In the genomic region with DNA sequence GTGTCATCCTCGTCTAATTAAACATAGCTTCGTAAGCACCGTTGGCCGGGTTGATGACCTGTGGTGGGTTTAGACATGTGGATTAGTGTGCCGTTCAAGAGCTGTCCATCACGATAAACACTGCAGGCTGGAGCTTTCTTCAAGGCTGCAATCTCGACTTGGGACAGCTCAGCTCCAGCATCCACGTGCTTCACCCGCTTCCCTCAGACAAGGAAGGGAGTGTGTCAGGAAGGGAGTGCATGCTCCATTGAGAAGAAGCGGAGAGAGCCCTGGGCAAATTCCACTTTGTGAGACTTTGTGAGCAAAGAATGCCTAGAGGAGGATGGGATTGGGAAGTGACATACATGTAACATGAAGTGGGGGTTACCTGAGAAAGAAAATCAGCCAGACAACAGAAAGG, we compare ENCODE assay signal across 23 mouse cellular contexts. TPM values are rescaled to one million over a fixed set of nuclear protein-coding genes. Genes with fewer than 3 reads are reported as not detected.
DNase-seq lines count a peak whose midpoint lies in the region; ATAC-seq and TF ChIP-seq lines count a peak whose summit lies in the region.
"Had no signal": no experiment of that assay in that cellular context is flagged by ENCODE, and none has a peak within 500 bp of the region (broad histone marks: within the 10 kb centered on the region; RNA-seq: fewer than 3 reads in every experiment).

No protein-coding gene starts in this region.

- H3K4me3 ChIP-seq in embryonic facial prominence, embryonic 14.5 days (ENCODE audit: low read depth, low read length): no peak overlapping the region
- H3K4me3 ChIP-seq in kidney, postnatal 0 days (replicated peaks; ENCODE audit: low read depth, low read length): no peak overlapping the region
- H3K4me3 ChIP-seq: embryonic facial prominence, embryonic 13.5 days; hindbrain, embryonic 12.5 days; layer of hippocampus, adult 2 months; neural tube, embryonic 15.5 days had no signal

- no peaks in the 10 kb centered on the region for H3K27me3 ChIP-seq in embryonic facial prominence, embryonic 14.5 days (replicated peaks; ENCODE audit: control insufficient read depth, insufficient read depth, low read length)
- no peaks in the 10 kb centered on the region for H3K27me3 ChIP-seq in kidney, postnatal 0 days (ENCODE audit: insufficient read depth, low read length)
- H3K27me3 ChIP-seq: embryonic facial prominence, embryonic 13.5 days; hindbrain, embryonic 12.5 days; neural tube, embryonic 15.5 days; Patski had no signal

- ATAC-seq in embryonic facial prominence, embryonic 14.5 days (ENCODE audit: low read depth): peak; percentile 18; the same call in 1 of the 2 replicates
- peak; percentile 56; the same call in 1 of the 2 replicates for ATAC-seq in kidney, postnatal 0 days (replicated peaks; ENCODE audit: low FRiP score, low read depth)
- ATAC-seq: CD4-positive, CD25-positive, alpha-beta regulatory T cell, adult 4 months; forebrain, postnatal 0 days; lung, postnatal 0 days; midbrain, embryonic 16.5 days; Patski had no signal

- no peak for TF ChIP-seq CTCF in kidney, postnatal 0 days (IDR thresholded peaks at IDR 0.05; ENCODE audit: low read depth)

- peak; percentile 2 for DNase-seq in embryo, embryonic 11 days
- DNase-seq in embryo, embryonic 9.5 days (ENCODE audit: extremely low spot score): no peak
- peak; percentile 8 for DNase-seq in embryonic facial prominence, embryonic 14.5 days (ENCODE audit: low spot score)
- DNase-seq in kidney, postnatal 0 days (ENCODE audit: low spot score): peak; percentile 20
- DNase-seq in retina, postnatal 1 day: peak; percentile 14
- DNase-seq in T-cell, adult 2 months (ENCODE audit: low spot score): no peak
- DNase-seq in testis, postnatal 10 days (ENCODE audit: low spot score): no peak
- DNase-seq: adrenal gland, postnatal 14 days; cerebellum, adult 11-12 months; cerebellum, postnatal 14 days; forebrain, postnatal 0 days; heart, postnatal 14 days; left cerebral cortex, postnatal 4 days; liver had no signal

- no peaks in the 10 kb centered on the region for H3K9me3 ChIP-seq in embryonic facial prominence, embryonic 14.5 days (ENCODE audit: control insufficient read depth, low read length)
- H3K9me3 ChIP-seq in kidney, postnatal 0 days (replicated peaks; ENCODE audit: low read length): no peaks in the 10 kb centered on the region
- H3K9me3 ChIP-seq: embryonic facial prominence, embryonic 13.5 days; hindbrain, embryonic 12.5 days; neural tube, embryonic 15.5 days had no signal

- no peak overlapping the region for H3K4me2 ChIP-seq in embryonic facial prominence, embryonic 14.5 days (ENCODE audit: low read depth, low read length)
- H3K4me2 ChIP-seq in kidney, postnatal 0 days (ENCODE audit: low read length): no peak overlapping the region
- H3K4me2 ChIP-seq: embryonic facial prominence, embryonic 13.5 days; heart, embryonic 11.5 days; hindbrain, embryonic 12.5 days; neural tube, embryonic 15.5 days had no signal

- H3K36me3 ChIP-seq in embryonic facial prominence, embryonic 14.5 days (ENCODE audit: control insufficient read depth, insufficient read depth, low read length): no peaks in the 10 kb centered on the region
- H3K36me3 ChIP-seq in kidney, postnatal 0 days (ENCODE audit: insufficient read depth, low read length): no peaks in the 10 kb centered on the region
- H3K36me3 ChIP-seq: embryonic facial prominence, embryonic 13.5 days; hindbrain, embryonic 12.5 days; neural tube, embryonic 15.5 days had no signal

- WGBS in embryonic facial prominence, embryonic 14.5 days: 53% methylated on average over 10 of the region's 10 CpGs
- WGBS in kidney, postnatal 0 days: 47% methylated on average over 10 of the region's 10 CpGs

- H3K9ac ChIP-seq in embryonic facial prominence, embryonic 14.5 days (ENCODE audit: low read depth, low read length): no peak overlapping the region
- H3K9ac ChIP-seq in kidney, postnatal 0 days (ENCODE audit: low read depth, low read length): no peak overlapping the region
- H3K9ac ChIP-seq: embryonic facial prominence, embryonic 13.5 days; forebrain, postnatal 0 days; hindbrain, embryonic 12.5 days; neural tube, embryonic 15.5 days had no signal

- no peak overlapping the region for H3K27ac ChIP-seq in embryonic facial prominence, embryonic 14.5 days (replicated peaks; ENCODE audit: low read depth, low read length)
- H3K27ac ChIP-seq in kidney, postnatal 0 days: 0 out of 2 replicates have a peak overlapping the region, but pooled peaks have one; percentile 25
- H3K27ac ChIP-seq: embryonic facial prominence, embryonic 13.5 days; hindbrain, embryonic 12.5 days; layer of hippocampus, adult 2 months; neural tube, embryonic 15.5 days had no signal

- H3K4me1 ChIP-seq in embryonic facial prominence, embryonic 14.5 days (ENCODE audit: control insufficient read depth, insufficient read depth, low read length): no peaks in the 10 kb centered on the region
- no peaks in the 10 kb centered on the region for H3K4me1 ChIP-seq in kidney, postnatal 0 days (replicated peaks; ENCODE audit: insufficient read depth, low read length)
- H3K4me1 ChIP-seq: embryonic facial prominence, embryonic 13.5 days; hindbrain, embryonic 12.5 days; neural tube, embryonic 15.5 days had no signal

RNA-seq across cellular contexts. Expression of gene Plxdc2, which starts 42.8 kb away (rescaled TPM):
- polyA plus RNA-seq in embryonic facial prominence, embryonic 14.5 days (2014; fragmentation: Nextera tagmentation; extraction: Ambion mirVana): 36.4 and 45.9 TPM in 2 replicates
- polyA plus RNA-seq in kidney, postnatal 0 days (2015; fragmentation: Nextera tagmentation; extraction: Ambion mirVana): 37.3 and 39.0 TPM in 2 replicates

Comparison
In these comparisons a context has a peak if more than half of its experiments do, and no peak if none do; other contexts are left out.
1. DNase-seq: peak in embryo, embryonic 11 days (single experiment), embryonic facial prominence, embryonic 14.5 days (single experiment), kidney, postnatal 0 days (single experiment) and retina, postnatal 1 day (single experiment); none in embryo, embryonic 9.5 days (single experiment), T-cell, adult 2 months (single experiment) and testis, postnatal 10 days (single experiment).